Mouse (Mus musculus): ENCODE data around the gene Tctn1. TPM values are rescaled to one million over a fixed set of nuclear protein-coding genes. Genes with fewer than 3 reads are reported as not detected.

Gene Tctn1
- polyA plus RNA-seq, 1 experiment from 2014 or later, result 3.0 TPM

- Histone ChIP-seq H3K9ac (peak within 1 kb of the TSS; percentile 88), H3K27ac (peak within 1 kb of the TSS; percentile 52), H3K4me3 (replicated peaks) (peak within 1 kb of the TSS; percentile 93), H3K9me3 (no peaks in the 10 kb centered on the region), H3K36me3 (0 out of 2 replicates have a peak, but pooled peaks cover 2% of the 10 kb centered on the region), H3K4me1 (replicated peaks) (peaks cover 19% of the 10 kb centered on the region), H3K27me3 (replicated peaks) (no peaks in the 10 kb centered on the region), H3K4me2 (replicated peaks) (peak within 1 kb of the TSS; percentile 96)
- under 1% methylated on average over 88 of the region's 114 CpGs for WGBS
- peak; percentile 92 for ATAC-seq
These were observed 20.1 kb upstream of the Tctn1 start, which contains the start of gene Pptc7 for GRCm38 (mm10) chr5:122284183-122285028. Gene Pptc7 (plus strand): TSS chr5:122284365.

- Histone ChIP-seq H3K4me1 (replicated peaks) (peaks cover 19% of the 10 kb centered on the region), H3K27me3 (replicated peaks) (no peaks in the 10 kb centered on the region), H3K36me3 (0 out of 2 replicates have a peak, but pooled peaks cover 2% of the 10 kb centered on the region), H3K4me3 (replicated peaks) (peak overlapping the region; percentile 93; the same call in 1 of the 2 replicates), H3K4me2 (replicated peaks) (peak overlapping the region; percentile 96), H3K9me3 (no peaks in the 10 kb centered on the region), H3K9ac (no peak overlapping the region), H3K27ac (no peak overlapping the region)
- no peak for ATAC-seq
- WGBS, result 33% methylated on average over 2 of the region's 2 CpGs
These were observed 19.5 kb upstream of the Tctn1 start for GRCm38 (mm10) chr5:122283828-122284182.

GRCm38 (mm10) chr5:122280827-122281462, 16.7 kb upstream of the Tctn1 start:
- WGBS, result 28% methylated on average over 19 of the region's 19 CpGs

GRCm38 (mm10) chr5:122280422-122280826, 16.2 kb upstream of the Tctn1 start:
- WGBS, result 29% methylated on average over 6 of the region's 6 CpGs
- Histone ChIP-seq H3K9me3 (no peaks in the 10 kb centered on the region), H3K9ac (no peak overlapping the region), H3K27me3 (replicated peaks) (no peaks in the 10 kb centered on the region), H3K4me3 (replicated peaks) (no peak overlapping the region), H3K36me3 (no peaks in the 10 kb centered on the region), H3K4me1 (replicated peaks) (peaks cover 11% of the 10 kb centered on the region), H3K4me2 (replicated peaks) (peak overlapping the region; percentile 44), H3K27ac (peak overlapping the region; percentile 83)
- ATAC-seq, result no peak

More at GRCm38 (mm10) chr5:122280827-122281462, 16.7 kb upstream of the Tctn1 start:
- Histone ChIP-seq H3K27ac (peak overlapping the region; percentile 83), H3K4me2 (replicated peaks) (peak overlapping the region; percentile 44), H3K9ac (no peak overlapping the region), H3K4me1 (replicated peaks) (peaks cover 11% of the 10 kb centered on the region), H3K36me3 (no peaks in the 10 kb centered on the region), H3K27me3 (replicated peaks) (no peaks in the 10 kb centered on the region), H3K9me3 (no peaks in the 10 kb centered on the region), H3K4me3 (replicated peaks) (no peak overlapping the region)
- ATAC-seq, result no peak

- peak overlapping the region; percentile 44 for H3K4me2 ChIP-seq (replicated peaks)
- WGBS, result 66% methylated on average over 12 of the region's 12 CpGs
- no peak overlapping the region for H3K4me3 ChIP-seq (replicated peaks)
- peaks cover 10% of the 10 kb centered on the region for H3K4me1 ChIP-seq (replicated peaks)
- no peak overlapping the region for H3K9ac ChIP-seq
- H3K9me3 ChIP-seq, result no peaks in the 10 kb centered on the region
- peak overlapping the region; percentile 83 for H3K27ac ChIP-seq
- peak; percentile 57; the same call in 1 of the 2 replicates for ATAC-seq
- H3K36me3 ChIP-seq, result no peaks in the 10 kb centered on the region
- no peaks in the 10 kb centered on the region for H3K27me3 ChIP-seq (replicated peaks)
These were observed 15.7 kb upstream of the Tctn1 start for GRCm38 (mm10) chr5:122279799-122280421.

GRCm38 (mm10) chr5:122278946-122279345, 14.7 kb upstream of the Tctn1 start:
- Histone ChIP-seq H3K27ac (no peak overlapping the region), H3K9ac (no peak overlapping the region), H3K4me3 (replicated peaks) (no peak overlapping the region), H3K4me1 (replicated peaks) (peaks cover 10% of the 10 kb centered on the region), H3K27me3 (replicated peaks) (no peaks in the 10 kb centered on the region), H3K36me3 (no peaks in the 10 kb centered on the region), H3K4me2 (replicated peaks) (no peak overlapping the region), H3K9me3 (no peaks in the 10 kb centered on the region)
- WGBS, result 84% methylated on average over 7 of the region's 7 CpGs
- ATAC-seq, result no peak

- H3K27ac ChIP-seq, result no peak overlapping the region
- no peaks in the 10 kb centered on the region for H3K36me3 ChIP-seq
- H3K9me3 ChIP-seq, result no peaks in the 10 kb centered on the region
- peak; percentile 71 for ATAC-seq
- no peak overlapping the region for H3K4me2 ChIP-seq (replicated peaks)
- 0 out of 2 replicates have a peak, but pooled peaks cover 3% of the 10 kb centered on the region for H3K4me1 ChIP-seq (replicated peaks)
- no peaks in the 10 kb centered on the region for H3K27me3 ChIP-seq (replicated peaks)
- H3K4me3 ChIP-seq (replicated peaks), result no peak overlapping the region
- 39% methylated on average over 5 of the region's 5 CpGs for WGBS
- H3K9ac ChIP-seq, result no peak overlapping the region
These were observed 10.5 kb upstream of the Tctn1 start for GRCm38 (mm10) chr5:122274785-122275184.

GRCm38 (mm10) chr5:122272821-122273220, 8.6 kb upstream of the Tctn1 start:
- no peak for ATAC-seq
- Histone ChIP-seq H3K27ac (no peak overlapping the region), H3K9ac (no peak overlapping the region), H3K27me3 (replicated peaks) (no peaks in the 10 kb centered on the region), H3K4me3 (replicated peaks) (no peak overlapping the region), H3K36me3 (no peaks in the 10 kb centered on the region), H3K4me2 (replicated peaks) (no peak overlapping the region), H3K9me3 (no peaks in the 10 kb centered on the region), H3K4me1 (replicated peaks) (0 out of 2 replicates have a peak, but pooled peaks cover 5% of the 10 kb centered on the region)
- WGBS, result 75% methylated on average over 5 of the region's 5 CpGs

- H3K36me3 ChIP-seq, result no peaks in the 10 kb centered on the region
- 0 out of 2 replicates have a peak, but pooled peaks cover 2% of the 10 kb centered on the region for H3K4me1 ChIP-seq (replicated peaks)
- no peaks in the 10 kb centered on the region for H3K27me3 ChIP-seq (replicated peaks)
- H3K4me3 ChIP-seq (replicated peaks), result no peak overlapping the region
- WGBS, result 44% methylated on average over 12 of the region's 12 CpGs
- peak; percentile 69 for ATAC-seq
- peak overlapping the region; percentile 45; the same call in 1 of the 2 replicates for H3K27ac ChIP-seq
- no peak overlapping the region for H3K4me2 ChIP-seq (replicated peaks)
- no peaks in the 10 kb centered on the region for H3K9me3 ChIP-seq
- no peak overlapping the region for H3K9ac ChIP-seq
These were observed 4.8 kb upstream of the Tctn1 start for GRCm38 (mm10) chr5:122268858-122269604.

GRCm38 (mm10) chr5:122267899-122268298, 3.6 kb upstream of the Tctn1 start:
- H3K27me3 ChIP-seq (replicated peaks), result no peaks in the 10 kb centered on the region
- no peak overlapping the region for H3K27ac ChIP-seq
- H3K4me3 ChIP-seq (replicated peaks), result no peak overlapping the region
- WGBS, result 27% methylated on average over 5 of the region's 5 CpGs
- H3K4me2 ChIP-seq (replicated peaks), result no peak overlapping the region
- H3K36me3 ChIP-seq, result no peaks in the 10 kb centered on the region
- 0 out of 2 replicates have a peak, but pooled peaks cover 2% of the 10 kb centered on the region for H3K4me1 ChIP-seq (replicated peaks)
- no peak overlapping the region for H3K9ac ChIP-seq
- H3K9me3 ChIP-seq, result no peaks in the 10 kb centered on the region
- ATAC-seq, result no peak

- H3K4me3 ChIP-seq (replicated peaks), result no peak overlapping the region
- no peak overlapping the region for H3K4me2 ChIP-seq (replicated peaks)
- WGBS, result 69% methylated on average over 7 of the region's 7 CpGs
- 0 out of 2 replicates have a peak, but pooled peaks cover 2% of the 10 kb centered on the region for H3K4me1 ChIP-seq (replicated peaks)
- no peak for ATAC-seq
- H3K27ac ChIP-seq, result no peak overlapping the region
- H3K9me3 ChIP-seq, result no peaks in the 10 kb centered on the region
- H3K36me3 ChIP-seq, result no peaks in the 10 kb centered on the region
- H3K9ac ChIP-seq, result no peak overlapping the region
- H3K27me3 ChIP-seq (replicated peaks), result no peaks in the 10 kb centered on the region
These were observed 2.9 kb upstream of the Tctn1 start for GRCm38 (mm10) chr5:122267136-122267535.
